Mouse (Mus musculus): Measurements from ENCODE around the gene Micall1. TPM values are rescaled to one million over a fixed set of nuclear protein-coding genes. Genes with fewer than 3 reads are reported as not detected.

Gene Micall1
- polyA plus RNA-seq, 1 experiment, result 75.8 TPM

DNA sequence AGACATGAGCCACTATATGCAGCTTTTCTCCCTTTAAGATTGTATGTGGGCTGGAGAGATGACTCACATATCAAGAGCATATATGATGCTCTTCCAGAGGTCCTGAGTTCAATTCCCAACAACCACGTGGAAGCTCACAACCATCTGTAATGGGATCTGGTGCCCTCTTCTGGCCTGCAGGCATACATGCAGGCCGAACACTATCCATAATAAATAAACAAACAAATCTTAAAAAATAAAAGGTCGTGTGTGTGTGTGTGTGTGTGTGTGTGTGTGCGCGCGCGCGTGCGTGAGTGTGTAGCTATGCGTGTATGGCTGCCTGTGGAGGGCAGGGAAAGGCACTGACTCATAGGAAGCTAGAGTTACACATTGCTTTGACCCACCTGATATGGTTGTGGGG, 30.9 kb downstream of the Micall1 start:
- Histone ChIP-seq H3K36me3 (ENCODE audit: control insufficient read depth, insufficient read depth, low read length) (no peaks in the 10 kb centered on the region; the same call in none of the 2 replicates), H3K27me3 (ENCODE audit: control insufficient read depth, insufficient read depth, low read length) (no peaks in the 10 kb centered on the region), H3K4me3 (ENCODE audit: control insufficient read depth, low read depth, low read length) (peak overlapping the region; percentile 36), H3K4me1 (ENCODE audit: control insufficient read depth, insufficient read depth, low read length) (no peaks in the 10 kb centered on the region; the same call in 1 of the 2 replicates), H3K27ac (ENCODE audit: control insufficient read depth, insufficient read depth, low read depth, low read length) (no peak overlapping the region)
- no peak for TF ChIP-seq POLR2A (IDR thresholded peaks at IDR 0.05; ENCODE audit: control insufficient read depth, low read depth, low read length)
- no peak for TF ChIP-seq CTCF (IDR thresholded peaks at IDR 0.05; ENCODE audit: control insufficient read depth, insufficient read depth, insufficient replicate concordance, low read depth, low read length)

GRCm38 (mm10) chr15:79140866-79141565, 32.3 kb downstream of the Micall1 start, which contains the start of the genes Polr2f and 1700088E04Rik:
Polr2f (plus strand) TSS chr15:79141009.
1700088E04Rik (minus strand) TSS chr15:79141253.
- H3K4me3 ChIP-seq (ENCODE audit: control insufficient read depth, low read depth, low read length), result peak within 1 kb of the TSS; percentile 88
- no peaks in the 10 kb centered on the region; the same call in 1 of the 2 replicates for H3K4me1 ChIP-seq (ENCODE audit: control insufficient read depth, insufficient read depth, low read length)
- H3K27ac ChIP-seq (ENCODE audit: control insufficient read depth, insufficient read depth, low read depth, low read length), result peak within 1 kb of the TSS; percentile 58
- no peak for TF ChIP-seq CTCF (IDR thresholded peaks at IDR 0.05; ENCODE audit: control insufficient read depth, insufficient read depth, insufficient replicate concordance, low read depth, low read length)
- peak; percentile 93 for TF ChIP-seq POLR2A (IDR thresholded peaks at IDR 0.05; ENCODE audit: control insufficient read depth, low read depth, low read length)
- H3K36me3 ChIP-seq (ENCODE audit: control insufficient read depth, insufficient read depth, low read length), result no peaks in the 10 kb centered on the region; the same call in none of the 2 replicates
- H3K27me3 ChIP-seq (ENCODE audit: control insufficient read depth, insufficient read depth, low read length), result no peaks in the 10 kb centered on the region

DNA sequence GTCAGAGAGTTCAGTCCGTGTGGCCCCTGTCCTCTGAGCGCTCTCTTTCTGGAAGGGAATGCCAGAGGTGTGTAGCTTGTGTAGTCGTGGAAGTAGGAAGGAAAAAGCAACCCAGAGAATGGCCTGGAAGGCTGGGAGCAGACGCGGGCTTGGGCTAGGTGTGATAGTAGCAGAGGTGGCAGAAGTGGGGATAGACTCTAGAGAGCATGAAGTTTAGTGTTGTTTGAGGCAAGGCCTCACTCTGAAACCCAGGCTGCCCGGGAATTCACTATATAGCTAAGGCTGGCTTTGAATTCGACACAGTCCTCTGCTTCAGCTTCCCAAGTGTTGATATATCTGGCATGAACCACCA, 32.8 kb downstream of the Micall1 start:
- TF ChIP-seq POLR2A (IDR thresholded peaks at IDR 0.05; ENCODE audit: control insufficient read depth, low read depth, low read length) (no peak), CTCF (IDR thresholded peaks at IDR 0.05; ENCODE audit: control insufficient read depth, insufficient read depth, insufficient replicate concordance, low read depth, low read length) (no peak)
- Histone ChIP-seq H3K4me1 (ENCODE audit: control insufficient read depth, insufficient read depth, low read length) (no peaks in the 10 kb centered on the region; the same call in 1 of the 2 replicates), H3K27me3 (ENCODE audit: control insufficient read depth, insufficient read depth, low read length) (no peaks in the 10 kb centered on the region), H3K27ac (ENCODE audit: control insufficient read depth, insufficient read depth, low read depth, low read length) (peak overlapping the region; percentile 2; the same call in 1 of the 2 replicates), H3K36me3 (ENCODE audit: control insufficient read depth, insufficient read depth, low read length) (peaks cover 2% of the 10 kb centered on the region), H3K4me3 (ENCODE audit: control insufficient read depth, low read depth, low read length) (peak overlapping the region; percentile 88)

DNA sequence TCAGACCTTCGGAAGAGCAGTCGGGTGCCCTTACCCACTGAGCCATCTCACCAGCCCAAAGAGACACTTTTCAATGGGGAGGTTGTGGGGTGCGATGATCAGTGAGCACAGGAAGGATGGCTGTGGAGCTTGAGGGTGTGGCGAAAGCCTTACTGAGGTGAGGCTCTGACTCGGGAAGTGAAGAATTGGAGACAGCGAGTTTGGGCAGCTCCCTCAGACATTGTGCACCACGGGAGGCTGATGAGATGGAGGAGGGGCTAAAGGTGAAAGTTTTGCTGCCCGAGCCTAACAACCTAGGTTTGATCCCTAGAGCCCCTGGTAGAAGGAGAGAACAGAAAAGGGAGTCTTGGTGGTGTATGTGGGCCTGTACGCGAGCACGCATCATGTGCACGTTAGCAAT, 34.6 kb downstream of the Micall1 start:
- Histone ChIP-seq H3K27me3 (ENCODE audit: control insufficient read depth, insufficient read depth, low read length) (no peaks in the 10 kb centered on the region), H3K4me1 (ENCODE audit: control insufficient read depth, insufficient read depth, low read length) (no peaks in the 10 kb centered on the region; the same call in 1 of the 2 replicates), H3K27ac (ENCODE audit: control insufficient read depth, insufficient read depth, low read depth, low read length) (no peak overlapping the region), H3K36me3 (ENCODE audit: control insufficient read depth, insufficient read depth, low read length) (peaks cover 3% of the 10 kb centered on the region), H3K4me3 (ENCODE audit: control insufficient read depth, low read depth, low read length) (no peak overlapping the region)
- TF ChIP-seq CTCF (IDR thresholded peaks at IDR 0.05; ENCODE audit: control insufficient read depth, insufficient read depth, insufficient replicate concordance, low read depth, low read length) (no peak), POLR2A (IDR thresholded peaks at IDR 0.05; ENCODE audit: control insufficient read depth, low read depth, low read length) (no peak)

DNA sequence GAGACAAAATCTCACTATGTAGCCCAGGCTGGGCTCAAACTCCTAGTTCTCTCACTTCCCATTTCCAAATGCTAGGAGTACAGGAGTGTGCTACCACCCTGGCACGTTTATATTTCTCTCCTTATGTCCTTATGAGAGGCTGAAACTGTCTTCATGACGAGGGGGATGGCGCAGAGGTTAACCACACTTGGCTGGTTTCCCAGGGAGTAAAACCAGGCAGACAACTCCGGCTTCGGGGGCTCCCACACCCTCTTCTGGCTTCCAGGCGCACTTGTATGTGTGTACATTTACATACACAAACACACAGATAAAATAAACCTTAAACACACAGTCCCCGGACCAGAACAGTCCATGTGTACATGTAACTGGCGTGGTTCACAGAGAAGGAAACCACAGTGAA, 35.3 kb downstream of the Micall1 start:
- no peak overlapping the region for H3K27ac ChIP-seq (ENCODE audit: control insufficient read depth, insufficient read depth, low read depth, low read length)
- no peak overlapping the region for H3K4me3 ChIP-seq (ENCODE audit: control insufficient read depth, low read depth, low read length)
- H3K4me1 ChIP-seq (ENCODE audit: control insufficient read depth, insufficient read depth, low read length), result no peaks in the 10 kb centered on the region; the same call in 1 of the 2 replicates
- H3K27me3 ChIP-seq (ENCODE audit: control insufficient read depth, insufficient read depth, low read length), result no peaks in the 10 kb centered on the region
- TF ChIP-seq CTCF (IDR thresholded peaks at IDR 0.05; ENCODE audit: control insufficient read depth, insufficient read depth, insufficient replicate concordance, low read depth, low read length) (no peak), POLR2A (IDR thresholded peaks at IDR 0.05; ENCODE audit: control insufficient read depth, low read depth, low read length) (no peak)
- H3K36me3 ChIP-seq (ENCODE audit: control insufficient read depth, insufficient read depth, low read length), result peaks cover 3% of the 10 kb centered on the region

DNA sequence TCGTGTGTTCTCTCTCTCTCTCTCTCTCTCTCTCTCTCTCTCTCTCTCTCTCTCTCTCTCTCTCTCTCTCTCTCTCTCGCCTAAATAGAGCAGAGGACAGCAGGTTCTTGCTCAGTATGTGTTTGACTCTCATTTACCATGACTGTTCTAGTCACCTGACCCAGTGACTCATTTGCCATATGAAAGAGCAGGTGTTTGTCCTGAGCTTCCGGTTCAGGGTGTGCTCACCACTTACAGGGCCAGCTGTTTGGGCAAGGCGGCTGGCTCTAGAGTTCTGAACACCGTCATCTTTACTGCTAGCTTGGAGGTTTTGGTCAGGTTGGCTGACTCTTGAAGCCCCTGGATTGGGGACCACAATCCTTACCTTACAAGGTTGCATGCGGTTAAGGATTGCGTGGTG, 36.8 kb downstream of the Micall1 start:
- H3K36me3 ChIP-seq (ENCODE audit: control insufficient read depth, insufficient read depth, low read length), result peaks cover 5% of the 10 kb centered on the region
- no peak overlapping the region for H3K27ac ChIP-seq (ENCODE audit: control insufficient read depth, insufficient read depth, low read depth, low read length)
- H3K4me1 ChIP-seq (ENCODE audit: control insufficient read depth, insufficient read depth, low read length), result no peaks in the 10 kb centered on the region; the same call in 1 of the 2 replicates
- no peak overlapping the region for H3K4me3 ChIP-seq (ENCODE audit: control insufficient read depth, low read depth, low read length)
- H3K27me3 ChIP-seq (ENCODE audit: control insufficient read depth, insufficient read depth, low read length), result no peaks in the 10 kb centered on the region
- TF ChIP-seq CTCF (IDR thresholded peaks at IDR 0.05; ENCODE audit: control insufficient read depth, insufficient read depth, insufficient replicate concordance, low read depth, low read length) (no peak), POLR2A (IDR thresholded peaks at IDR 0.05; ENCODE audit: control insufficient read depth, low read depth, low read length) (no peak)

DNA sequence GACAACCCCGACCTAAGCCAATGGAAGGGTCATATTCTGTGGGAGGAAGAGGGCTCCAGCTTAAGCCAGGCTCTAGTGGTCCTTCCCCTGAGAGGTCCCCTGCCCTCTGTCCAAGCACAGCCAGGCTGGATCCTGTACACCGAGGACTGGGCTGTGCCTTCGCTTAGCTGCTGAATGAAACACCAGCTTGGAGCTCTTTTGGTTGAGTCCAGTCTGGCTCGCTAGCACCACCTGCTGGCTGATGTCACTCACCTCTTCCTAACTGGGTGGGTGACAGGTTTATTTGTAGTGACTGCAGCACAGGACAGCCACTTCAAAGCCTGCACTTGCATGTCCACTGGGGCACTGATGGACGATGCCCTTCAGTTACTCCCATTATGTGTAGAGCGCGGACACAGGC, 39.8 kb downstream of the Micall1 start:
- no peak overlapping the region for H3K4me3 ChIP-seq (ENCODE audit: control insufficient read depth, low read depth, low read length)
- peaks cover 5% of the 10 kb centered on the region for H3K36me3 ChIP-seq (ENCODE audit: control insufficient read depth, insufficient read depth, low read length)
- H3K27me3 ChIP-seq (ENCODE audit: control insufficient read depth, insufficient read depth, low read length), result no peaks in the 10 kb centered on the region
- TF ChIP-seq POLR2A (IDR thresholded peaks at IDR 0.05; ENCODE audit: control insufficient read depth, low read depth, low read length), result no peak
- TF ChIP-seq CTCF (IDR thresholded peaks at IDR 0.05; ENCODE audit: control insufficient read depth, insufficient read depth, insufficient replicate concordance, low read depth, low read length), result peak; percentile 88; the same call in 1 of the 2 replicates
- no peak overlapping the region for H3K27ac ChIP-seq (ENCODE audit: control insufficient read depth, insufficient read depth, low read depth, low read length)
- H3K4me1 ChIP-seq (ENCODE audit: control insufficient read depth, insufficient read depth, low read length), result no peaks in the 10 kb centered on the region

All from testis, adult 2 months (tissue).